Mouse (Mus musculus): Measurements from ENCODE around the gene 1700018B08Rik. TPM values are rescaled to one million over a fixed set of nuclear protein-coding genes. Genes with fewer than 3 reads are reported as not detected.

1700018B08Rik gene
- total and polyA plus RNA-seq, 2 experiments from 2014 or later, result 1.1 TPM; not detected in 1

- Histone ChIP-seq H3K4me2 (ENCODE audit: low read depth, low read length) (peak overlapping the region; percentile 63), H3K9me3 (ENCODE audit: low read length) (no peaks in the 10 kb centered on the region), H3K36me3 (ENCODE audit: insufficient read depth, low read length) (no peaks in the 10 kb centered on the region), H3K4me1 (ENCODE audit: insufficient read depth, low read length) (0 out of 2 replicates have a peak, but pooled peaks cover 8% of the 10 kb centered on the region), H3K27me3 (ENCODE audit: insufficient read depth, low read length) (no peaks in the 10 kb centered on the region), H3K27ac (peak overlapping the region; percentile 71), H3K9ac (replicated peaks; ENCODE audit: low read length) (peak overlapping the region; percentile 56), H3K4me3 (ENCODE audit: low read length) (peak overlapping the region; percentile 53)
- WGBS, result 1% methylated on average over 47 of the region's 47 CpGs
- ATAC-seq (peak; percentile 96), DNase-seq (ENCODE audit: low spot score) (peak; percentile 99)
- TF ChIP-seq CTCF (IDR thresholded peaks at IDR 0.05; ENCODE audit: low read depth), result no peak
Observed at GRCm38 (mm10) chr8:121585159-121585825, 41.2 kb upstream of the 1700018B08Rik start.

DNA sequence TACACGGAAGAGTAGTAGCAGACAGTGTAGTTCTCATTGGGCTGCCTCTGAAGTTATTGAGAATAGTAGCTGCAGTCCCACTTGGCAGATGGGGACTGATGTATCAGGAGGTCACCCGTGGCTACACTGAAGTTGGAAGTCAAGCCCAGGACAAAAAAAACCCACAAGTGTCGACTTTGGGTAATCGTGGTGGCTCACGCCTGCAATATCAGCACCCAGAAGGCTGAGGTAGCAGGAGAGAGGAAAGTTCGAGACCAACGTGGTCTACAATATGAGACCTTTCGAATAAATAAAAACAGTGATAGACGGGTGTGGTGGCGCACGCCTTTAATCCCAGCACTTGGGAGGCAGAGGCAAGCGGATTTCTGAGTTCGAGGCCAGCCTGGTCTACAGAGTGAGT, 40.6 kb upstream of the 1700018B08Rik start:
- ATAC-seq (no peak), DNase-seq (ENCODE audit: low spot score) (no peak)
- H3K36me3 ChIP-seq (ENCODE audit: insufficient read depth, low read length), result no peaks in the 10 kb centered on the region
- no peak overlapping the region for H3K27ac ChIP-seq
- H3K27me3 ChIP-seq (ENCODE audit: insufficient read depth, low read length), result no peaks in the 10 kb centered on the region
- H3K4me1 ChIP-seq (ENCODE audit: insufficient read depth, low read length), result 0 out of 2 replicates have a peak, but pooled peaks cover 6% of the 10 kb centered on the region
- H3K4me2 ChIP-seq (ENCODE audit: low read depth, low read length), result peak overlapping the region; percentile 63
- no peaks in the 10 kb centered on the region for H3K9me3 ChIP-seq (ENCODE audit: low read length)
- peak overlapping the region; percentile 56 for H3K9ac ChIP-seq (replicated peaks; ENCODE audit: low read length)
- peak overlapping the region; percentile 53 for H3K4me3 ChIP-seq (ENCODE audit: low read length)
- TF ChIP-seq CTCF (IDR thresholded peaks at IDR 0.05; ENCODE audit: low read depth), result no peak
- 43% methylated on average over 13 of the region's 13 CpGs for WGBS

- Histone ChIP-seq H3K27ac (no peak overlapping the region), H3K9me3 (ENCODE audit: low read length) (no peaks in the 10 kb centered on the region), H3K27me3 (ENCODE audit: insufficient read depth, low read length) (no peaks in the 10 kb centered on the region), H3K9ac (replicated peaks; ENCODE audit: low read length) (no peak overlapping the region), H3K4me2 (ENCODE audit: low read depth, low read length) (no peak overlapping the region), H3K4me3 (ENCODE audit: low read length) (no peak overlapping the region), H3K4me1 (ENCODE audit: insufficient read depth, low read length) (0 out of 2 replicates have a peak, but pooled peaks cover 3% of the 10 kb centered on the region), H3K36me3 (ENCODE audit: insufficient read depth, low read length) (no peaks in the 10 kb centered on the region)
- DNase-seq (ENCODE audit: low spot score), result no peak
- WGBS, result 61% methylated on average over 8 of the region's 8 CpGs
- TF ChIP-seq CTCF (IDR thresholded peaks at IDR 0.05; ENCODE audit: low read depth), result no peak
- ATAC-seq, result no peak
Observed at GRCm38 (mm10) chr8:121583653-121584052, 39.5 kb upstream of the 1700018B08Rik start.

- ATAC-seq (no peak), DNase-seq (ENCODE audit: low spot score) (no peak)
- 33% methylated on average over 9 of the region's 9 CpGs for WGBS
- Histone ChIP-seq H3K4me3 (ENCODE audit: low read length) (no peak overlapping the region), H3K9me3 (ENCODE audit: low read length) (no peaks in the 10 kb centered on the region), H3K4me2 (ENCODE audit: low read depth, low read length) (no peak overlapping the region), H3K27ac (no peak overlapping the region), H3K9ac (replicated peaks; ENCODE audit: low read length) (no peak overlapping the region), H3K4me1 (ENCODE audit: insufficient read depth, low read length) (peaks cover 12% of the 10 kb centered on the region), H3K36me3 (ENCODE audit: insufficient read depth, low read length) (no peaks in the 10 kb centered on the region), H3K27me3 (ENCODE audit: insufficient read depth, low read length) (no peaks in the 10 kb centered on the region)
- TF ChIP-seq CTCF (IDR thresholded peaks at IDR 0.05; ENCODE audit: low read depth), result no peak
Observed at GRCm38 (mm10) chr8:121580465-121580864, 36.3 kb upstream of the 1700018B08Rik start.

DNA sequence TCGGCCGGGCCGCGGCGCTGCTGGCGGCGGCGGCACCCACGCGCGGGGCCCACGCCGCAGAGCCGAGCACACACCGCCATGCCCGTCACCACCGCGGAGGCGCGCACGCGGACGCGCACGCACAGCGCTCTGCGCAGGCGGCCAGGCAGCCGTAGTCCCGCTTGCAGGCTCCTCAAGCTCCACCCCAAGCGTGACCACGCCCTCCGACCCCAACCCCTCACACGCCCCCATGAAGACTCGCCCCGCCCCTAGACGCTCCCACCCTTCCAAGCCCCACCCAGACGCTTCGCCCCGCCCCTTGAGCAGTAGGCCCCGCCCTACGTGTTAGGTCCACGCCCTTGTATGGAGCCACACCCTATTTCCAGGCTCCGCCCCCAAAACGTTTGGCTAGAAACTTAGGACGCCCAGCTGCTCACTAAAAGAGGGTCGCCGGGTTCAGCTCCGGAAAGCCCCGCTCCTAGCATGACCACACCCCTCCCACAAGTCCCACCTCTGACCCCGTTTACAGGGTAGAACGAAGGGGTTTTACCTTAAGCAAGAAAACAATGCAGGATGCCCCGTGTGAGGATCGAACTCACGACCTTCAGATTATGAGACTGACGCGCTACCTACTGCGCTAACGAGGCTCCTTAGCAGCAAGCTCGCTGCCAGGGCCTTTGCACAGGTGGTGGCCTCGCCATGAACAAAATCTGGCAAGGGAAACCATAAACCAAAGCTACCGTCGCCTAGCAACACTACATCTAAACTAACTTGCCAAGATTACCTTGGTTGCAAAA, 34.7 kb upstream of the 1700018B08Rik start, which contains the start of gene Fbxo31:
Fbxo31 (minus strand) TSS at position 131 of the 776 bp plus-strand sequence.
- peak within 1 kb of the TSS; percentile 66 for H3K4me2 ChIP-seq (ENCODE audit: low read depth, low read length)

DNA sequence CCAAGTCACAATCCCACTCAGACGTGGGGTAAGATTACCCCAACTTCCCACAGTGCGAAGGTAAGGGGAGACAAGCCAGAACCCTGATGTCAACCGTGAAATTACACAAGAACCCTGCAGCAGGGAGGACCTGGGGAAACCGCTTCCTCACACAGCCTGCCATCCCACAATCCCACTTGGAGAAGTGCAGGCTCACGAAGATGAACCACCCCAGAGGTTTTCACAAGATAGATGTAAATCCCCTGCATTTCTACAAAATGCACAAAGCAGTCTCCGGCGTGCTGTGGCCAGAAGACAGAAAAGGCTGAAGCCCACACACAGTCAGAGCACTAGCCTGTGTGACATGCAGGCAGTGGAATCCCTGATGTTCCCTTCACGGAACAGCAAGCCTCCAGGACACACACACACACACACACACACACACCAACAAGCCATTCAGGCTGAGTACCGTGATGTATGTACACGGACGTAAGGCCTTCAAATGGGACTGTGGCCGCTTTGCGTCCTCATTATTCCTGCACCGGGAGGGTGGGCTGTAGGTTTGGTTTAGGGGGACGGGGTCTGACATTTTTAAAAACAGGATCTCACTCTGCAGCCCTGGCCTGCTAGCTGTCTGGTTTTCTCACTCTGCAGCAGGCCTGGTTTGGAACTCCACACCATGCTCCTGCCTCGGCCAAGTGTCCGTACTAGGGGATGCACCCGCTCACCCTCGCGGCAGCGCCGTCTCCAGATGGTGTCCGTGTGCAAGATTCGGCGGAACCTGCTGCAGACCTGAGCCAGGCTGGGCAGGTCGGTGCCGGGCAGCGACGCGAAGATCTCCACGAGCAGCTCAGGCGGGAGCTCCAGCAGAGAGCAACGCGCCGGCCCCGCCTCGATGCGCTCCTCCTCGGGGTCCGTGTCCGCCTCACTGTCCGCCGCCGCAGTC, 33.9 kb upstream of the 1700018B08Rik start:
- under 1% methylated on average over 44 of the region's 44 CpGs for WGBS
- peak; percentile 66 for ATAC-seq
- H3K4me1 ChIP-seq (ENCODE audit: insufficient read depth, low read length), result peaks cover 15% of the 10 kb centered on the region

More for the DNA sequence above, 34.7 kb upstream of the 1700018B08Rik start, which contains the start of gene Fbxo31:
- no peaks in the 10 kb centered on the region for H3K36me3 ChIP-seq (ENCODE audit: insufficient read depth, low read length)
- peak within 1 kb of the TSS; percentile 82 for H3K27ac ChIP-seq
- H3K27me3 ChIP-seq (ENCODE audit: insufficient read depth, low read length), result no peaks in the 10 kb centered on the region
- under 1% methylated on average over 63 of the region's 63 CpGs for WGBS
- H3K4me3 ChIP-seq (ENCODE audit: low read length), result peak within 1 kb of the TSS; percentile 83
- TF ChIP-seq CTCF (IDR thresholded peaks at IDR 0.05; ENCODE audit: low read depth), result no peak
- ATAC-seq (peak; percentile 95), DNase-seq (ENCODE audit: low spot score) (peak; percentile 97)
- peaks cover 12% of the 10 kb centered on the region for H3K4me1 ChIP-seq (ENCODE audit: insufficient read depth, low read length)
- H3K9ac ChIP-seq (replicated peaks; ENCODE audit: low read length), result peak within 1 kb of the TSS; percentile 85
- H3K9me3 ChIP-seq (ENCODE audit: low read length), result no peaks in the 10 kb centered on the region

More for the DNA sequence above, 33.9 kb upstream of the 1700018B08Rik start:
- Histone ChIP-seq H3K36me3 (ENCODE audit: insufficient read depth, low read length) (no peaks in the 10 kb centered on the region), H3K9ac (replicated peaks; ENCODE audit: low read length) (peak overlapping the region; percentile 85), H3K4me3 (ENCODE audit: low read length) (peak overlapping the region; percentile 83), H3K9me3 (ENCODE audit: low read length) (no peaks in the 10 kb centered on the region), H3K4me2 (ENCODE audit: low read depth, low read length) (peak overlapping the region; percentile 66), H3K27me3 (ENCODE audit: insufficient read depth, low read length) (no peaks in the 10 kb centered on the region), H3K27ac (peak overlapping the region; percentile 82)
- DNase-seq (ENCODE audit: low spot score), result peak; percentile 56
- TF ChIP-seq CTCF (IDR thresholded peaks at IDR 0.05; ENCODE audit: low read depth), result no peak
